Mouse (Mus musculus): Measurements from ENCODE around the gene Ift20. TPM values are rescaled to one million over a fixed set of nuclear protein-coding genes. Genes with fewer than 3 reads are reported as not detected.
A peak's percentile ranks its signal among the peaks of the same experiment; 100 is the strongest.
"Not testable (repeated sequence)": the region's sequence is repeated elsewhere in the genome, so short reads cannot be mapped to it uniquely, and the experiment has no call there.

Gene Ift20
- polyA plus RNA-seq, 1 experiment from 2014 or later = 95.5 TPM

- Histone ChIP-seq H3K4me1 (no peaks in the 10 kb centered on the region), H3K4me2 (no peak overlapping the region), H3K9ac (no peak overlapping the region), H3K9me3 (no peaks in the 10 kb centered on the region), H3K27me3 (replicated peaks) (no peaks in the 10 kb centered on the region), H3K36me3 (peaks cover 100% of the 10 kb centered on the region), H3K27ac (replicated peaks) (no peak overlapping the region), H3K4me3 (no peak overlapping the region)
- 81% methylated on average over 2 of the region's 2 CpGs for WGBS
- no peak for ATAC-seq (ENCODE audit: extremely low read depth, insufficient number of reproducible peaks, low FRiP score, low TSS enrichment)
Observed at GRCm38 (mm10) chr11:78524838-78525237, 11.3 kb upstream of the Ift20 start.

DNA sequence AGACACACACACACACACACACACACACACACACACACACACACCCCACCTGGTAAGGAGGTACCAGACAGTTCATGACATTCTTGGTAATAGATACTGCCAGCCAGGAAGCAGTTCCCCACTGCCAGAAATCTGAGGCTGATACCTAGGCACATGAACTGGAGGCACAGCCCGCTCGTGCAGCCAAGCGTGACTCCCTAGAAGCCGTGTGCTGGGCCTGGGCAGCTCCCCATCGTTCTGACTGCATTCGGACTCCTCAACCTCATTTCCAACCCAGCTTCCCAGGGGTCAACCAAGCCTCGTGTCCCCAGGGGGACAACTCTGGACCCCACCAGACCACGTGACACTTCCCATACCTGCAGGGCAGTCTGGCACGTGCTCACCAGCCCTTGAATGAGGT is 7.4 kb upstream of the Ift20 start:
- Histone ChIP-seq H3K9me3 (no peaks in the 10 kb centered on the region), H3K9ac (no peak overlapping the region), H3K36me3 (peaks cover 84% of the 10 kb centered on the region), H3K27me3 (replicated peaks) (no peaks in the 10 kb centered on the region), H3K4me3 (no peak overlapping the region), H3K27ac (replicated peaks) (no peak overlapping the region), H3K4me1 (peaks cover 16% of the 10 kb centered on the region), H3K4me2 (no peak overlapping the region)
- ATAC-seq (ENCODE audit: extremely low read depth, insufficient number of reproducible peaks, low FRiP score, low TSS enrichment) = no peak
- 88% methylated on average over 9 of the region's 9 CpGs for WGBS

DNA sequence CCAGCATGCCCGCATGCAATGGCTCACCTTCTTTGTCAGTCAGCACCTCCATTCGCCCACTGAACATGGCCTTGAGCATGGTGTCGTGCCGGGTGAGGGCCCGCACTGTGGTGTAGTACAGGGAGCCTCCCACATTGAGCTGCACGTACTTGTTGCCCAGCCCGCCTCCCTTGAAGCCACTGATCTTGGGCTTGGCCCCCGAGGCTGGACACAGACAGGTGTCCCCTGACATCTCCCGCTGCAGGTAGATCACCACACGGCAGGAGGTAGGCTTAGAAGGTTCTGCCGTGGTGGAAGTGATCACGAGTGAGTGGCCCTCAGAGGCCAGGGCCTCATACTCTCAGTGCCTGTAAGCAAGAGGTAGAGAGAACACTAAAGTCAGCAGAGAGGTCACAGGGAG is 6.2 kb upstream of the Ift20 start:
- Histone ChIP-seq H3K27me3 (replicated peaks) (no peaks in the 10 kb centered on the region), H3K4me3 (no peak overlapping the region), H3K4me1 (peaks cover 25% of the 10 kb centered on the region), H3K9ac (no peak overlapping the region; the same call in 1 of the 2 replicates), H3K4me2 (peak overlapping the region; percentile 24; the same call in 1 of the 2 replicates), H3K9me3 (no peaks in the 10 kb centered on the region), H3K36me3 (peaks cover 76% of the 10 kb centered on the region), H3K27ac (replicated peaks) (peak overlapping the region; percentile 83)
- ATAC-seq (ENCODE audit: extremely low read depth, insufficient number of reproducible peaks, low FRiP score, low TSS enrichment) = no peak
- WGBS = 85% methylated on average over 12 of the region's 12 CpGs

DNA sequence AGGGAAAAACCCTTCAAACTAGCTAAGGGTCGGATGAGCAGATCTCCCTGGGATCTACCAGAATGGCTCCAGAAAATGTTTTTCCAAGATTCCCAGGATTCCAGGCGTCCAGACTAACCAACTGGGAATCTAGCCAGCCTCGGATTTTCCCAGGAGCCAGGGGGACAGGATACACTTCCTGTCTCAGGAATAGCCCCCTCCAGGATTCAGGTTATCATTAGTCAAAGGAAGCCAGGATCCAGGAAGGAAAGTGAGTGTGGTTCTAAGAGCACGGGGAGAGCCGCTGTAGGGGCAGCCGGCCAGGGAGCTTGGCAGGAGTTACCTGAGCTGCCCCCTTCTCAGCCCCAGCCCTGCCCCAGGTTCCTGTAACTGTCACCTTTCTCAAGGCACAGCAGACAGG is 5.1 kb upstream of the Ift20 start:
- peaks cover 29% of the 10 kb centered on the region for H3K4me1 ChIP-seq
- peak overlapping the region; percentile 83 for H3K27ac ChIP-seq (replicated peaks)
- no peak overlapping the region for H3K9ac ChIP-seq
- no peak for ATAC-seq (ENCODE audit: extremely low read depth, insufficient number of reproducible peaks, low FRiP score, low TSS enrichment)
- H3K27me3 ChIP-seq (replicated peaks) = no peaks in the 10 kb centered on the region
- H3K9me3 ChIP-seq = no peaks in the 10 kb centered on the region
- WGBS = 53% methylated on average over 6 of the region's 6 CpGs
- H3K4me2 ChIP-seq = peak overlapping the region; percentile 24
- peaks cover 65% of the 10 kb centered on the region for H3K36me3 ChIP-seq
- H3K4me3 ChIP-seq = no peak overlapping the region

- H3K4me1 ChIP-seq = peaks cover 29% of the 10 kb centered on the region
- not testable (repeated sequence) for H3K4me3 ChIP-seq; ATAC-seq (ENCODE audit: extremely low read depth, insufficient number of reproducible peaks, low FRiP score, low TSS enrichment); H3K4me2 ChIP-seq; H3K27me3 ChIP-seq (replicated peaks); H3K9ac ChIP-seq; H3K9me3 ChIP-seq
- H3K27ac ChIP-seq (replicated peaks) = peak overlapping the region; percentile 83
- peaks cover 61% of the 10 kb centered on the region for H3K36me3 ChIP-seq
- 79% methylated on average over 10 of the region's 10 CpGs for WGBS
Observed at GRCm38 (mm10) chr11:78531515-78531914, 4.6 kb upstream of the Ift20 start.

- no peak for ATAC-seq (ENCODE audit: extremely low read depth, insufficient number of reproducible peaks, low FRiP score, low TSS enrichment)
- no peaks in the 10 kb centered on the region for H3K9me3 ChIP-seq
- peak overlapping the region; percentile 86 for H3K4me3 ChIP-seq
- H3K27ac ChIP-seq (replicated peaks) = peak overlapping the region; percentile 98
- H3K27me3 ChIP-seq (replicated peaks) = no peaks in the 10 kb centered on the region
- peak overlapping the region; percentile 93 for H3K9ac ChIP-seq
- H3K4me1 ChIP-seq = peaks cover 50% of the 10 kb centered on the region
- 70% methylated on average over 4 of the region's 4 CpGs for WGBS
- peak overlapping the region; percentile 85 for H3K4me2 ChIP-seq
- peaks cover 43% of the 10 kb centered on the region for H3K36me3 ChIP-seq
Observed at GRCm38 (mm10) chr11:78534516-78534915, 1.6 kb upstream of the Ift20 start.

DNA sequence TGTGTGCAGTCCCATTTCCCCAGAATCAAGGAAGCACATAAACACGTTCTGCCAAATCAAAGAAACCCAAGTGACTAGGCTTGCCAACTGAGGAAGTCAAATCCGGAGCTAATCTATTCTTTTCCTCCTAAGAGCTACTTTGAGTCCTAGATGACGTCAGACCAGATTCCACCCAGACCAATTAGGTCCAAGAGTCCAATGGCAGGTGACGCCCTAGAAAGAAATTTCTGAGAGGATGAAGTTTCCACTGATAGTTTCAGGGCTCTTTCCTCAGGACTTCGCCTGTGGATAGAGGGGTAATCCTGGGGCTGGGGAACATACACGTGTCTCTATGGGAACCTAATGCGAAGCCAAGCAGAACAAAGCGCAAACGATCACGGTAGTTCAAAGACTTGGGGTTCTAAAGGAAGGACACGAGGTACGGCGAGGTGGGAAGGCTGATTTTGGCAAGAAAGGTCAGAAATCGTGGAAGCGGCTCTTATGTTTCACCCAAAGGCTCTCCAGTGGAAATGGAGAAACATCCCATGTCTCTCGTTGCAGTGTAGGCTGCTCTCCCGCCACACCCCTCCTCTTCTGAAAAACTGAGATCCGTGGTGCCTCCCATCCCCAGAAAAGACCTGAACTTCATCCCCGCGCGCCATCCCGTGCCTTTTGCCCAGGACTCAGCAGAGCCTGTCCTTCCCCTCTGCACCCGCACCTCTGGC is 633 bp upstream of the Ift20 start:
- Histone ChIP-seq H3K4me2 (peak overlapping the region; percentile 85), H3K9me3 (no peaks in the 10 kb centered on the region), H3K9ac (peak overlapping the region; percentile 93), H3K4me1 (peaks cover 44% of the 10 kb centered on the region), H3K27ac (replicated peaks) (peak overlapping the region; percentile 98), H3K27me3 (replicated peaks) (no peaks in the 10 kb centered on the region), H3K36me3 (peaks cover 43% of the 10 kb centered on the region), H3K4me3 (peak overlapping the region; percentile 86)
- under 1% methylated on average over 23 of the region's 23 CpGs for WGBS
- ATAC-seq (ENCODE audit: extremely low read depth, insufficient number of reproducible peaks, low FRiP score, low TSS enrichment) = no peak

DNA sequence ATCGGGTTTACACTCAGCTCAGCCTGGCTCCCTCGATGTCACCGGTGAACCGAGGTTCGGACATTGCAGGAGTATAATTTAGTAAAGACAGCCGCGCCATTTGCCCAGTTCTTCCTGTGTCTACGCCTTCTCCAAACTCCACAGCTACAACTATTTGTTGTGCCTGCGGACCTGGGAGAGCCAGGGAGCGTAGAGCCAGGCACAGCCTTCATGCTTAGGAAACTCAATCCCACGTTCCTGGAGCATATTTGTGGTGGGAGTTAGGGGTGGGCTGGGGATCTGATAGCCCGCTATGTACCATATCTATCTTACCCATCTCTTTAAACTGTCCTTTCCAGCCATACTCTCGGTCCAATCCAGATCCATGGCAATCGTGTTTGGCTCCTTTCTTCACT is 526 bp downstream of the Ift20 start:
- Histone ChIP-seq H3K9me3 (no peaks in the 10 kb centered on the region), H3K27ac (replicated peaks) (peak overlapping the region; percentile 98), H3K9ac (peak overlapping the region; percentile 95), H3K36me3 (peaks cover 49% of the 10 kb centered on the region), H3K4me2 (peak overlapping the region; percentile 94), H3K4me3 (peak overlapping the region; percentile 86), H3K4me1 (peaks cover 34% of the 10 kb centered on the region), H3K27me3 (replicated peaks) (no peaks in the 10 kb centered on the region)
- WGBS = 2% methylated on average over 14 of the region's 14 CpGs
- no peak for ATAC-seq (ENCODE audit: extremely low read depth, insufficient number of reproducible peaks, low FRiP score, low TSS enrichment)

DNA sequence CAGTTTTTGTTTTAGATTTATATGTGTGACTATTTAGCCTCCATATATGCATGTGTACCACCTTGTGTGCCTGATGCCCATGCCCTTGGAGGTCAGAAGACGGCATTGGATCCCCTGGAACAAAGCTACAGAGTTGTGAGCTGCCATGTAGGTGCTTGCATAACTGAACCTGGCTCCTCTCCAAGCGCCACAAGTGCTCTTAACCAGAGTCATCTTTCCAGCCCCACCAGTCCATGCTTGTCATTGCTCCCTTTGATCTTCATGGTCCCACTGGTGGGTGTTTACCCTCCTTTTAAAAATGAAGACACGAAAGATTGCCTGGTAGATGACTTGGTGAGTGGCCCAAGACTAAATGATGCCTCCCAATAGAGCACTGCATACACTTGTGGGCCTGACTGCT is 4.2 kb downstream of the Ift20 start:
- WGBS = 84% methylated on average over 3 of the region's 3 CpGs
- no peak for ATAC-seq (ENCODE audit: extremely low read depth, insufficient number of reproducible peaks, low FRiP score, low TSS enrichment)
- Histone ChIP-seq H3K27ac (replicated peaks) (no peak overlapping the region), H3K4me1 (peaks cover 21% of the 10 kb centered on the region), H3K4me3 (no peak overlapping the region), H3K27me3 (replicated peaks) (no peaks in the 10 kb centered on the region), H3K36me3 (peaks cover 69% of the 10 kb centered on the region), H3K9me3 (no peaks in the 10 kb centered on the region), H3K9ac (no peak overlapping the region), H3K4me2 (no peak overlapping the region)

GRCm38 (mm10) chr11:78544449-78545111 is 8.4 kb downstream of the Ift20 start:
- Histone ChIP-seq H3K36me3 (peaks cover 69% of the 10 kb centered on the region), H3K4me3 (no peak overlapping the region), H3K9ac (no peak overlapping the region), H3K4me1 (peaks cover 15% of the 10 kb centered on the region), H3K4me2 (no peak overlapping the region), H3K27me3 (replicated peaks) (no peaks in the 10 kb centered on the region), H3K27ac (replicated peaks) (no peak overlapping the region), H3K9me3 (no peaks in the 10 kb centered on the region)
- no peak for ATAC-seq (ENCODE audit: extremely low read depth, insufficient number of reproducible peaks, low FRiP score, low TSS enrichment)
- 89% methylated on average over 7 of the region's 7 CpGs for WGBS

GRCm38 (mm10) chr11:78545181-78545580 is 9.0 kb downstream of the Ift20 start:
- no peak overlapping the region for H3K4me2 ChIP-seq
- no peak overlapping the region for H3K4me3 ChIP-seq
- peaks cover 19% of the 10 kb centered on the region for H3K4me1 ChIP-seq
- H3K27ac ChIP-seq (replicated peaks) = no peak overlapping the region
- peaks cover 63% of the 10 kb centered on the region for H3K36me3 ChIP-seq
- H3K27me3 ChIP-seq (replicated peaks) = no peaks in the 10 kb centered on the region
- no peak; the same call in 1 of the 2 replicates for ATAC-seq (ENCODE audit: extremely low read depth, insufficient number of reproducible peaks, low FRiP score, low TSS enrichment)
- WGBS = 68% methylated on average over 8 of the region's 8 CpGs
- no peak overlapping the region for H3K9ac ChIP-seq
- H3K9me3 ChIP-seq = no peaks in the 10 kb centered on the region
